Mouse (Mus musculus): ENCODE measurements around the gene Morc1.

Morc1 gene

DNA sequence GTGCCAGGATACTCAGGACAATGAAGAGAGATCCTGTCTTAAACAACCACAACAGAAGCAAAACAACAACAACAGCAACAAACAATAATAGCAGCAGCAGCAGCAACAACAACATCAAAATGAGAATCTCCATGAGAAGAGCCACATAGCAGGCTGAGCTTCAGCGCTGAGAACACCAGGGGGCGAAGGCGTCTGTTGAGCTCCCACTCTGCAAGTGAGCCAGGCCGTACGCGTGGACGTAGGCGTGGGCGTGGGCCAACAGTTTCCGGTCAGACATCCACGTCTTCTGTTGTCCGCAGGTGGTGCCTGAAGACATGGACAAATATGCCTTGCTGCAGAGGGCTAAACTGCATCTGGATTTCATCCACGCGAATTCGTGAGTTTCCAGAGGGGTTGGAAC, at the start of gene Morc1:
Gene Morc1 (plus strand): TSS at position 211 of the 400 bp plus-strand sequence.
- DNase-seq (ENCODE audit: low read depth, low spot score) = no peak

DNA sequence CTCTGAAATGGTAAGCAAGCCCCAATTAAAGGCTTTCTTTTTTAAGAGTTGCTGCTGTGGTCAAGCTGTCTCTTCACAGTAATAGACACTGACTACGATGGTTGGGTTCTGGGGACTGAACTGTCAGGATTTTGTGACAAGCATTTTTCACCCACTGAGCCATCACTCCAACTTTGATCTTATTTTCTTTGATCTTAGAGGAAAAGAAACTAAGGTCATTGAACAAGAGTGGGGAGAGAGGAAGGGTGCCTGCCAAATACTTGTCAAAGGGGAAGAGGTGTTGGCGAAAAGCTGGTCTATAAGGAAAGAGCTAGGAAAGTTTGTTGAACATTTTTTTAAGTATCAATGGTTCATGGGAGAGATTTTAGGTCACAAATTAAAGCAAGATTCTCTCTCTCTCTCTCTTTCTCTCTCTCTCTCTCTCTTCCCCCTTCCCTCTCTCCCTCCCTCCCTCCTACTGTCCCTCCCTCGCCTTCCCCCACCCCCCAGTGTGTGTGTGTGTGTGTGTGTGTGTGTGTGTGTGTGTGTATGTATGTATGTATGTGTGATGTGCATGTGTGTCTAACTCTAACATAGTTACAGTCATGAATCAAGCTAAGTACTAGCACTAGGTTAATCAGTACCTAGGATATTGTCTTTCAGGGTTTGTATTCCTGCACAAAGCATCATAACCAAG, 47.3 kb upstream of the Morc1 start:
- no peak for DNase-seq (ENCODE audit: low read depth, low spot score)

DNA sequence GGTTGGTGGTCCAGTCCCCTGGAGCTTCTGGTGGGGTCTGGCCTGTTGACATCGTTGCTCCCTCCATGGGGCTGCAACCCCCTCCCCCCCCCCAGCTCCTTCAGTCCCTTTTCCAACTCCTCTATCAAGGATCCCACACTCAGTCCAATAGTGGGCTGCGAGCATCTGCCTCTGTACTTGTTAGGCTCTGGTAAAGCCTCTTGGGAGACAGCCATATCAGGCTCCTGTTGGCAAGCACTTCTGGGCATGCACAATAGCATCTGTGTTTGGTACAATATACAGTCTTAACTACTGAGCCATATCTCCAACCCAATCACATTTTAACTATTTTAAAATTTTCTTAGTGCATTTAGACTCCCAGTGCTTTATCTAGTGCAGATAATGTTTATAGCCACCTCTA, 44.1 kb upstream of the Morc1 start:
- no peak for DNase-seq (ENCODE audit: low read depth, low spot score)

DNA sequence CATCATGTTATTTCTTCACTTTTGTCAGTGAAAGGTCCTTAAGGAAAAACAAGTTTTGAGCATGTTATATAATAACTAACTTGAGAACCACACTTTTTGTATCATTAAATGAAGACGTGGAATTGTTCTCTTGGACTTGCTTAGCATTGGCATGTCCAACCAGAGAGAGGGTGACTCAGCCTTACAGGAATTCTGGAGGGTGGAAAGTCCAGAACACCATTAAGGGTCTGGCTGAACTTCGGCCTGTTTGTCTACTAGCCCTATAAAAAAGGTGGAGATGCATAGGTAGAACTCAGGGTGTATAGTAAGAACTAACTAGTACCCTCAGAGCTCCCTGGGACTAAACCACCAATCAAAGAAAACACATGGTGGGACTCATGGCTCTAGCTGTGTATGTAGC, 35.8 kb upstream of the Morc1 start:
- no peak for DNase-seq (ENCODE audit: low read depth, low spot score)

DNA sequence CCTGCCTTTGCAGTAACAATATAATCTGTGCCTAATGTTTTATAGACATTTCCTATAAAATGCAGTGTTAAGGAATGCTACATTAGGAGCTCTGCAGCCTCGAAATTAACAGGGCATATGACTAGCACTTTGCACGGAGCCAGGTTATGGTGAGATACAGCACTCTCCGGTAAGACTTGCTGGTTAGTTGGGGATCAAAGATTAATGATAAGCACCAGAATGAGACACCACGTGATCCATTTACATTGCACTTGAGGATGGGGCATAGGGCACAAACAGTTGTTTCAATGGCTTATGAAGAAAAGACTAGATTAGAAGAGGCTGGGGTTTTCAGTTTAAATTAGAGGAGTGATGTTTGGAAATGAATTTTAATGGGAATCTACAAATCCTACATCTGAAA, 28.1 kb upstream of the Morc1 start:
- DNase-seq (ENCODE audit: low read depth, low spot score) = no peak

DNA sequence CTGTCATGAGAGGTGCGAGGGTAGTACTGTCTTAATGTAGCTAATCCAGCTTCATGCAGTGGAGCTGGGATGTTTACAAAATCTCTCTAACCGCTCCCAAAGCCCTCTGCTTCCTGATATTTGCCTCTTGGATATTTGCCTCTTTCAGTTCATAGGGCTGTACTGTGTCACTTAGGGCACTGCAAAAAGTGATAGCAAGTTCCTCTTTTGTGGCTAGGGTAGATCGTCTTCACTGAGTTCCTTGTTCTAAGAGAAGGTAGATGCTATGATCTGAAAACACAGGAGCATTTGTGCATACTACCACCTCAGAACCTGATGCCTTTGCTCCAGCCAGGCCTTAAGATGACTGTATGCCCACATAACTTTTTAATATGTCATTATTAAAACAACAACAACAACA, 27.6 kb upstream of the Morc1 start:
- DNase-seq (ENCODE audit: low read depth, low spot score) = no peak

DNA sequence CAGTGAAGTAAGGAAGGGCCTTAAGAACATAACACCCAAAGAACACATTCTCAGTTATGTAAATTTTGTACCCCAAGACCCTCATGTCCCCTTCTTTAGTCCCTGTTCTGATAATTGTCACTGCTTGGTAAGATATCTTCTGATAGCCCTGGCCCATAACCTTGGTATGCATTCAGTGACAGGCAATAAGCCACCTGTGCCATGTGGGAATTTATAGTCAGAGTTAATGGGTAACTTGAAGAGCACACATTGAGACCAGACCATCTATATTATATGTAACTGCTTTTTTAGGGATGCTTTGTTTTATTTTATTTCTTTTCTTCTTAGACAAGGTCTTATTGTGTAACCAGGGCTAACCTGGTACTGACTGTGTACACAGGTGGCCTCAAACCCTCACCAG, 27.0 kb upstream of the Morc1 start:
- no peak for DNase-seq (ENCODE audit: low read depth, low spot score)

DNA sequence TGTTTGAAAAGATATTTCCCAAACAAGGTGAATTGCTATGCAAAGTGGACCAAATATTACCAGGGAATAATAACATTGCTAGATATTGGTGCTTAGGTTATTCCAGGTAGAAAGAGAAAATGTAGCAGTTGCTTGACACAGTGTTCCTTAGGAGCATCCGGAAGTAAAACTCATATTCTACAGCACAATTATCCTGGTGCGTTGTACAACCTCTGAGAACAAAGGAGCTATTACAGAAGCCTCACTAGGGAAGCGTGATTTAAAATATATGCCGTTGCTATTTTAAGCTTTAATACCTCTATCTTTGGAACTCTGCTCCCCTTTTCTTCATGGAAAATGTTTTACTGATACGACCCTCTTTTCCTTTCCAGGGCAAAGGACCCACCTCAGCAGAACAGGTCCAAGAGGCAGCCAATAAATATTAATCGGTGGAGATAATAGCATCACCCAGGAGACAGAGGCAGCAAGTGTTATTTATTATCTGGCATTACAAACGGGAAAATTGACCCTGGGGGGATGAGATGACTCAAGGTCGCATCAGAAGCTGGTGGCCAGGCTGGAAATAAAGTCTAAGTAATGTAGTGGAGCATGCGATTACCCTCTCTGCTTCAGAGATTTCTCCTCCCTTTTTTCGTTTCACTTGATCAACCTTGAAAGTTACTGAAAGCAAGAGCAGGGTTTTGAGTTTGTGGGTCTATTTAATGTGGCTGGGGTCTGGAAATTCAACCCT, 25.2 kb upstream of the Morc1 start:
- DNase-seq (ENCODE audit: low read depth, low spot score) = no peak

DNA sequence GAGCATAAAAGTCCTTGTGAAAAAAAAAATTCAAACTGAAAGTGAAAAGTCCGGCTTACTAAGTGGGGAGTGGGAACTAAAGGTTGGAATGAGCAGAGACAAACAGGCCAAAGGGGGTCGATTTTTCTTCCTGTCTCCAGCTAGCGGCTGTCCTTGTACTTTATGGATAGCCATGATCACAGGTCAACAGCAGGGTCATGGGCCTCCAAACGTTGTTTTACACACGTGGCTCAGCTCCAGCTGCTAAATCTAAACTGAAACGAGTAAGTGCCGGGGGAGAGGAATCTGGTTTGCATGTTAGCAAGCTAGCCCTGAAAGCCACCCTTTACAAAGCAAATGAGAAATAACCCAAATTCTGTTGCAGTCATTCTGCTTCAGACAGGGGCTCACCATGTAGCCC, 21.5 kb upstream of the Morc1 start:
- DNase-seq (ENCODE audit: low read depth, low spot score) = no peak

DNA sequence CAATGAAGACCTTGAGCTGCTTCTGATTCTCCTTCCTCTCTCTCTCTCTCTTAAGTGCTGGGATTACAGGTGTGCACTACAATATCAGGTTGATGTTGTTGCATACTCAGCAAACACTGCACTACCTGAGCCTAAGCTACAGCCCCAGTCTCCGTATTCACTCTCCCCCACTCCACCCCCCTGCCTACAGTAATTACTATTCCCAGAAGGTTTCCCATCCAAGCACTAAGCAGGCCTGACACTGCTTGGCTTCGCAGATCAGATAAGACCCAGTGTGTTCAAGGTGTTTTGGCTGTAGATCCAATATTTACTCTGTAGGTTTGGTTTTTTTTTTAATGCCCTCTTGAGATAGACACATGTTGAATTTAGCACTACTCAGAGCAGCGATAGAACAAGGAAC, 20.9 kb upstream of the Morc1 start:
- no peak for DNase-seq (ENCODE audit: low read depth, low spot score)

DNA sequence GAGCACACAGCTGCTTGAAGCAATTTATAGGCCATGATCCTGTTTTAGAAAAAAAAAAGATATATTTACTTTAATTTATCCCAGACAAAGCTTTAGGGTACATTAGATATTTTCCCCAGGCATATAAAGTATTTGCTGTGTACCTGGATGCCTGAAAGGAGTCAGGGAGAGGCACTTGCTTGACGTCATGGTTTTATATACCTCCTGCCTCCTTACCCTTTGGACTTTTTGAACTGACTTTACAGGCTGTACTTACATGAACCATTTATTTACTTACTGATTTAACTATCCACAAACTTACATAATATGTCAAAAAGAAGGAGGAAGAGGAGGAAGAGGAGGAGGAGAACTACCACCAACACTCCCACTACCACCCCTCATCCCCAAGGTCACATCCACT, 18.8 kb upstream of the Morc1 start, which contains the start of gene Gm5485:
Gene Gm5485 (minus strand): TSS at position 171 of the 400 bp plus-strand sequence.
- no peak for DNase-seq (ENCODE audit: low read depth, low spot score)

DNA sequence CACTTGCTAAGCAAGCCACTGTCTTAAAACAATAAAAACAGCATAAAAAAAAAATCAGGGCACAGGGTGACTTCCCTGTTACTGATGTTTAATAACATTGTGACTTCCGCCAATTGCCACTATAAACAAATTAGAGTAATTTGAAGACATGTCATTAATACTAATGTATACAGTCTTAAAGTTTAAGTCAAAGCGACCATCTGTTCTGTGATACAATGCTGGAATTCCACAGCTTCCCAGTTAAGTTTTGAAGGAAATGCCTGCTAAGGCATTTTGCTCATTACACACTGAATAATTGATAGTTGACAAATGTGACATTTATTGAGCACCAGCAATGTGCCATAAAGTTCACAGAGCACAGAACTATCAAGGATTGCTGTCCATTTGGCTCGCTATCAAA, 12.5 kb upstream of the Morc1 start:
- DNase-seq (ENCODE audit: low read depth, low spot score) = no peak

DNA sequence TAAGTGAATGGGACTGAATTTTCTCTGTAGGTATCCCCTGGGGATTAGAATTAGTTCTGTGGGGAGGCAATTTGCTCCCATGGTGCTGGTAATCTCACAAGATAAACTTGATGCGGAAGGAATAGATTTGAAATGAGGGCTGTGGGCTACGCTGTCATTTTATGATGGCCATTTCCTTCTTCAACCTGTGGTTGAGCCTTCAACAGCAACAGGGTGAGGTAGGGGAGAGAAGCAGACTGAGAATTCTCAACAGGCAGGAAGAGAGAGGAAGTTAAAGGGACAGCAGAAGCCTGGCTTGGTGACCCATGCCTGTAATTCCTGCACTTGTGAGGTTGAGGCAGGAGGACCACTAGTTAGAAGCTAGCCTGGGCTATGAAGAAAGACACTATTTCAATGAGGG, 12.0 kb upstream of the Morc1 start:
- DNase-seq (ENCODE audit: low read depth, low spot score) = no peak

DNA sequence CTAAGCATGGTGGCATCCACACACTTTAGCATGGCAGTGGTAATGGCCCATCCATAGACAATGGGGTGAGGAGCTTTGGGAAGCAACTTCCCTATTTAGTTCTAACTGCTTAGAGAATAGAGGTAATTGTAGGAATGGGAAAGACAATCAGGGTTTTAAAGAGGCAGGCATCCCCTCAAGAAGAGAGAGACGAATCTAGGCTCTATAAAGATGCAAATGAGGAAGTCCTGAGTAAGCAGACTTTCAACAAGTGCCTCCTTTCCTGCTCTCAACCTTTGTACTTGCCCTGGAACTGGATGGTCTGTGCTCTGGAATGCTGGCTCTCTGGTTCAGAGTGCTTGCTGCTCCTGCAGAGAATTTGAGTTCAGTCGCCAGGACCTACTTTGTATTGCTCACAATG, 8.5 kb upstream of the Morc1 start:
- no peak for DNase-seq (ENCODE audit: low read depth, low spot score)

DNA sequence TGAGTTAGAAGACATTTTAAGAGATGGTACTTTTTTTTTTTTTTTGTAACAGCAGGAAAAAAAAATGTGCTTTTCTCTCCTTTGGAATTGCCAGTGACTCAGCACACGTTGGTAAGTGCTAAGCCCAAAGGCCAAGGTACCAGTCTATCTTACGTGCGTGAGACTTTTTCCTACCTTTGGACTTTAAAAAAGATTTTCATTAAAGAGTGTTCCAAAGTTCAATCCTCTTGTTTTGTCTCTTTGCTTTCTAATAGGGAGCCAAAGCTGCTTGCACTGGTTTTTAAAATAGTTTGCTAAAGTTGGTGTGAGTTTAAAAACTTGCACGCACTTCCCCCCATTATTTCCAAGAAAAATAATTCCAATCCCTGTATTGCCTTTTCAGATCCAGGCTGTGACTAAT, 7.0 kb upstream of the Morc1 start:
- no peak for DNase-seq (ENCODE audit: low read depth, low spot score)

DNA sequence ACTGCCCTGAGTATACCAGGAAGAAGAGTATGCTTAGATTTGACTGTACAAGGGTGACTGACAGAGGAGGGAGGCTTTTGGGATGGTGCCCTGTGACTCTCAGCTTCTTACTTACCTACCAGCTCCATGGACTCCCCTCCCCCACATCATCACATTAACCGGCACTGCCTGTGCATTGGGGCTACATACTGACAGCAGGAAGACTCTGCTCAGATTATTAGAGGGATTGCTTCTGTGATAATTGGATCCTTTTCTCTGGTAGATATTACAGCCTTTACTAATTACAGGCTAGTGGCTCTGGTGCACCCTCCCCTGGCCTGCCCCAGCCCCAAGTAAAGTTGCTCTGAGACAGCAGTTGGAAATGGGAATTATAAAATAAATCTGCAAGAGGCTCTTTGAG, 1.6 kb upstream of the Morc1 start:
- DNase-seq (ENCODE audit: low read depth, low spot score) = no peak

DNA sequence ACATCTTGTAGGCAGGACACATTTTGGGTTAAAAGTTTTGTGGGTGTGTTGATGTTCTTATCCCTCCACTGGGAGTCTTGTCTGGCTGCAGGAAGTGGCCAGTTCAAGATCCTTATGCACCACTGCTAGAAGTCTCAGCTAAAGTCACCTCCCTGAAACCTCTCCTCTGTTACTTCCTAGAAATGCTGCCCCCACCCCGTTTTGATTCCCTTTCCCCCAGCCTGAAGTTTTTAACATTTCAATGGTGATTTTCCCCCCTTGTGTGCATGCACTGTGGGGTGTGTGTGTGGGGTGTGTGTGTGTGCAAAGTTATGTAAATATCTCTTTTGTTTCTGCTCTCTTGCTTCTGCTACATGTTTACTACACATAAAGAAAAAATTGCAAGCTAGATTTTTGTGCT, 4.4 kb downstream of the Morc1 start:
- no peak for DNase-seq (ENCODE audit: low read depth, low spot score)

DNA sequence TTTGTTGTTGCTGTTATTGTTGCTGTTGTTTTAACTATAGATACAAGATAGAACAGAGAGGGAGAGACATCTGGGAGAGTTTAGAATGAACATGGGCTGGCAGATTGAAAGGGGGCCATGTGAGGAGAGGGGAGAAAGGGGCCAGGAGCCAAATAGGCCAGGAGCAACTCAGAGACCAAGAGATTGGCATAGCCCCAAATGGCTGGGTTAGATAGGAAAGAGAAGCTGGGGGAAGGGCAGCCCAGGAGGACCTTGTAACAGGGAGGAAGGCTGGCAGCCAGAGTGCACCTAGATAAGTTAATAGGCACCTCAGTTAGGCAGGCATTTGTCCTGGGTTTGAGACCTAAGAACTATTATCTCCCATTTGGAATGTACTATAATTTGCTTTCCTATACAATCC, 6.4 kb downstream of the Morc1 start:
- DNase-seq (ENCODE audit: low read depth, low spot score) = no peak

DNA sequence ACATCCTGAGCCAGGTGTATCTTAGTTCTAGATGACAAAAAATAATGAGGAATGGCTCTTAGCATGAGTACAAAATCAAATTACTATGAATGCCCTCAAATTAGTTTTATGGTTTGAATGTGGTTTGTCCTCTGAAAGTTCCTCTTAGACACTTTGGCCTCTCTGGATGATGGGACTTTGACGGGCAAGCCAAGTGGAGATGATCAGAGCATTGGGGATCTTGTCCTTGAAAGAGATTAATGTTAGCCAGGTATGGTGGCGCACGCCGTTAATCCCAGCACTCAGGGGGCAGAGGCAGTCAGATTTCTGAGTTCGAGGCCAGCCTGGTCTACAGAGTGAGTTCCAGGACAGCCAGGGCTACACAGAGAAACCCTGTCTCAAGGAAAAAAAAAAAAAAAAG, 13.6 kb downstream of the Morc1 start:
- DNase-seq (ENCODE audit: low read depth, low spot score) = no peak

DNA sequence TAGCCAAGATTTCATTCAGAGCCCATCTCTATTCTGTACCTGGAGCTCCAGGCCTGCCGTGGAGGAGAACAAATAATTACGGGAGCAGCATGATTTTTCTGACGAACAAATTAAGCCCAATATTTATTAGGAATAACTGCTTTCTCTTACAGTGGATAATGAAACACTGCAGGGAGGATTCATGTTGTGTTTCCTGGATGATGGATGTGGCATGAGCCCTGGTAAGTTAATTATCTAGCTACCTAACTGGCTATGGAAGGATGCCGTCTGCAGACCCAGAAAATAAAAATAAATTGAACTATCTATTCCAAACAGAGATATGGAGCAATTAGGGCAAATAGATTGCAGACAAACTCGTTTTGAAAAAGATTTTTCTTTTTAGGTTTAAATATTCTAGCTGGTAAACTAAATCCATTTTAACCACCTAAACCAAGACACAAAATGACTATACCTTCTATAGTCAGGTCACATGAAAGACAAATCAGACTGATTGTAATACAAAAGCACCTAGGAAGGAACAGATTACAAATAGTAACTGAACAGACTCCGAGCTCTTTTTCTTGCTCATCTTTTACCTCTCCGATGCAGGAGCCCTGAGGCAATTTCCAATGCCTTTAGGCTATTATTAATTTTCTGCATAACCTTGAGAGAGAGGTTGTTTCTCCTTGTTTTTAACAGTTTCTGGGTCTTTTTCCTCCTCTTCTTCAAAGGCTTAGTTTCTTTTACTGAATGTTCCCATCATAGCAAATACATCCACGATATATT, 15.3 kb downstream of the Morc1 start:
- DNase-seq (ENCODE audit: low read depth, low spot score) = no peak

DNA sequence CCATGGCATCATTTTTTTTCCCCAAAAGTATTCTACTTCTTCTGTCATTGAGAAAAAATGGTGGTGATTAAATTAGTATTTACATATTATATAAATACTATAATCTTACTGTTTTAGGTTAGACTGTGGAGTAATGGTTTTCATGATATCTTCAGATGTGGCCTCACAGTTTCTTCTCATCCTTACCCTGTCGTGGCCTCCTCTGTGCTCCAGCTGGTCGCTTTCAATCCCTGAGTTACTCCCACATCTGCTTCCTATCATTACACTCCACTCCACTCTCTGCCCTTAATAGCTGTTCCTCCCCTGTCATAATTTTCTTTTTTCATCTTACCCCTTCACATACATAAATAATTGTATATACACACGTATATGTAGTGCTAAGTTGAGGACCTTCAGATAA, 22.2 kb downstream of the Morc1 start:
- no peak for DNase-seq (ENCODE audit: low read depth, low spot score)

DNA sequence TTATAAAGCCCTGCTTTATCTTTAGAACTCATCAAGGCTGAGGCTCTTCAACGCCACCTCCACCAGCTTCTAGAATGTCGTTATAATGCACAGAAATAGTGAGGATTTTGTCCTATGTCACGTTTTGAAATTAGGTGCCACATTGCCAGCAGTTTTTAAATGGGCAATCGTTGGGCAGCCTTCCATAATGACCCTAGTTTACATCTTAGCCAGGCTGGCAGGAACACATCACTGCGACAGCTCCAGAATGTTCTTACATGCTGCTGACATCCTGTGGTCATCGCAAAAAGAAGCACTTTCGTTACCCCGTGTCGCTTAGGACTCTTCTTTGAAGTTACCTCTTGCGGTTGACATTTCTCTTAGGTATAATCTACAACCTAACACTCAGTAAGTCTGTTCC, 42.4 kb downstream of the Morc1 start:
- no peak for DNase-seq (ENCODE audit: low read depth, low spot score)
